Mouse (Mus musculus): ENCODE data around the gene Ccdc97. TPM values are rescaled to one million over a fixed set of nuclear protein-coding genes. Genes with fewer than 3 reads are reported as not detected.

The Ccdc97 gene
- polyA plus RNA-seq (2021; fragmentation: Nextera tagmentation) = 36.4 and 47.3 TPM in 2 replicates
- long read RNA-seq, experiment 1, transcript Ccdc97-201 (5 exons, 3,032 nt) = major isoform, 38 of 64 reads
- long read RNA-seq, experiment 1, partial matches to known transcripts = 2 of 64 reads
- long read RNA-seq, experiment 1, other reads (novel, unspliced or antisense) = 21 of 64 reads
- long read RNA-seq, experiment 2, transcript Ccdc97-201 (5 exons, 3,032 nt) = major isoform, 6 of 14 reads
- long read RNA-seq, experiment 2, partial matches to known transcripts = 0 of 14 reads
- long read RNA-seq, experiment 2, other reads (novel, unspliced or antisense) = 7 of 14 reads

DNA sequence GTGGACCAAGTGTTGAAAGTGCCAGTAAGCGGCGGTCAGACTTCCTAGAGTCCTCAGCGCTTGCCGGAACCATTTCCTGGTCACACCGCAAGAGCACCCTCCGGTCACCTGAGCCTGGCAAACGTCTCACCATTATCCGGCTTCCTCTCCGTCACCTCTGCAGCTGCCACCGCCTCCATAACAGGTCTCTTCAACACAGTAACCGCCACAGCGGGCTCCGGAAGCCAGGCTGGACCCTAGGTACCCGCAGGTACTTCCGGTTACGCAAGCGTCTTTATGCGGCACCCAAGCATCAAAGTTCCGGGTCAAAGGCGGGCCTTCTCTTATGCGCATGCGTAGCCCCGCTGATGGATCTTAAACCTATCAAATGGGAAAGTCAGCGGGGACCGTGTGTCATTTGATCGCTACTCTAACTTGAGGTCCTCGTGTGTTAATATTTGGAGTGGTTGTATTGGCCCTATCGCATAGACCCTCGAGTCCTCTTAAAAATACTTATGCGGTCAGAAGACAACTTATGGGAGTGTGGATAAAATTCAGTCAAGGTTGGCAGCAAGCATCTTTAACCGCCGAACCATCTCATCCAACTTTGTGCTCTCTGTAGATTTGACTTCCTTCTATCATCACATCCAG, at the start of gene Ccdc97:
Ccdc97 (minus strand) TSS at position 301 of the 630 bp plus-strand sequence.

DNA sequence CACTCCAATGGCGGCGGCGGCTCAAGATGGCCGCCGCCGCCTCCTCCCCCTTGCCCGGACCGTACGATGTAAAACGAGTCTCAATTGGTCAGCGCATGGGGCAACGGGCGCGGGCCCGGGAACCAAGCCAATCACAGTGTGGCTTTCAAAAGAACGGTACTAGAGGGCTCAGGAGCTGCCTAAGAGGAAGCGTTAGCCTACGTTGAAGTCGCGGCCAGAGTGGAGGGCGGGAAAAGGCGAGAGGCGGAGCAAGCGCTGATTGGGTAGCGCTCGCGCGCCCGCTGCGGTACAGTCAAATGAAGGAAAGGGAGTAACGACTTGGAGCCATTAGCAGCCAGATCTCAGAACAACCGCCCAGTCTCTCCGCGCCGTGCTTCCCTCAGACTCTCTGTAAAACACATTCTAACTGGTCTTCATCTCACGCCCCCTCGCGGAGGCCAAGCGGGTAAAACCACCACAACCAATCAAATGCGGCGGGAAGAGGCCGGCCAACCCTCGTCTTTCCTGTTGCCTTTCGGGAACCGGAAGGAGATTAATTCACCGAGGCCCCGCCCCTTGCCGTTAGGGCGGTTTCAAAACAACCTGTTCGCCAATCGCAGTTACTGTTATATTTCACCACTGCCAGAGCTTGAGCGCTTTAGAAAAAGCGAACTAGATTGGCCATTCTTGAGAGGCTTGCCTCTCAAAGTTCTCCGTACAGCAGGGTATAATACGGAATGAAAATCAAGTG, 36.0 kb upstream of the Ccdc97 start, which contains the start of gene Hnrnpul1:
Hnrnpul1 (minus strand) TSS at position 20 of the 730 bp plus-strand sequence.

DNA sequence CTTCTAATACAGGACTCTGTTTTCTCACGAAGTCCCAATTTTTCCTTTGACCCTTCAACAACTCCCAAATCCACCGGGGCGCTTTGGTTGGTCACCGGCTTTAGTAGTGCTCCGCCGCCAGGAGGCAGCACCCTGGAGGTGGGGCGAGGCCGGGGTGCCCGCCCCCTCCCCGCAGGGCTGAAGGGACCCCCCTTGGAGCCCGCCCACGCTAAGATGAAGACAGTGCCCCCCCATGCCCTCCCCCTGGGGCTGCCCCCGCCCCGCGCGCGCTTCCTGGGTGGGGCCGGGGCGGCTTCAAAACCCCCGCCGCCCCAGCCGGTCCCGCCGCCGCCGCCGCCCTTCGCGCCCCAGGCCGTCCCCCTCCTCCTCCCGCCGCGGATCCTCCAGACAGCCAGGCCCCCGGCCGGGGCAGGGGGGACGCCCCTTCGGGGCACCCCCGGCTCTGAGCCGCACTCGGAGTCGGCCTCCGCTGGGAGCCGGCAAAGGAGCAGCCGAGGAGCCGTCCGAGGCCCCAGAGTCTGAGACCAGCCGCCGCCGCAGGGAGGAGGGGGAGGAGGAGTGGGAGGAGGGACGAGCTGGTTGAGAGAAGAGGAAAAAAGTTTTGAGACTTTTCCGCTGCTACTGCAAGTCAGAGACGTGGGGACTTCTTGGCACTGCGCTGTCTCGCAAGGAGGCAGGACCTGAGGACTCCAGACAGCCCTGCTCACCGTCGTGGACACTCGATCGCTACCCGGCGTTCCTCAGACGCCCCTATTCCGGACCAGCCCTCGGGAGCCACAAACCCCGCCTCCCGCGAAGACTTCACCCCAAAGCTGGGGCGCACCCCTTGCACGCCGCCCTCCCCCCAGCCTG, 32.0 kb downstream of the Ccdc97 start, which contains the start of gene Tgfb1:
Tgfb1 (plus strand) TSS at position 323 of the 852 bp plus-strand sequence.

DNA sequence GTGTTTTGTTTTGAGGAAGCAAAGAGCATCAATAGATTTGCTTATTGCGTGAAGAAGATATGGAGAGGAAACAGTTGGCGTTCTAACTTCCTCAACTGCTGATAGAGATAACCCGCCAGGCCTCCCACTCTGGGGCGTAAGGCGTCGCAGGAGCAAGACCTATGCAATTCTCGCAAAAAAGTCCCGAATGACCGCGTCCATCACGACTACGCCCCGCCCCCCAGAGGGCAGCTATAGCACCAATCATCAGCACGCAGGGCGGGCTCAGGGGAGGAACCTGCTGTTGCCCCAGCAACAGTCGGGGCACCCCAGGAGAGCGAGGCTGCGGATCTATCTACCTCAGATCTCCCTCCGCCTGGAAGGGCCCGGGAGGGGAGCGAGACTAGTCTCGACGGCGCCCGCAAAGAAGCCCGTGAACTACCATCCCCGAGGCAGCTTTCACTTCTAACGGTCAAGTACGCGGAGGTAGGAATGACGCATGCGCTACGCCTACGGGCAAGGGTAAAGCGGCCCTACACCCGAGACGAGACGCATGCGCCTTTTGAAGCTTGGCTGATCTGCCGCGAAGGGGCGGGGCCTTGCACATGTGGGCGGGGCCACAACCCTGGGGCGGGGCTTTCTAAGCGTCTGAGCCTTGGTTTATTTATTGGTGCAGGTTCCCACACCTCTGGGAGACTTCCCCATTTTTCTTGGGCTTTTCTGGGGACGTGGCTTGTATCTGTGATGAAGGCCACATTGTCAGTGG, 38.2 kb downstream of the Ccdc97 start, which contains the start of gene B9d2:
B9d2 (plus strand) TSS at position 267 of the 745 bp plus-strand sequence.

DNA sequence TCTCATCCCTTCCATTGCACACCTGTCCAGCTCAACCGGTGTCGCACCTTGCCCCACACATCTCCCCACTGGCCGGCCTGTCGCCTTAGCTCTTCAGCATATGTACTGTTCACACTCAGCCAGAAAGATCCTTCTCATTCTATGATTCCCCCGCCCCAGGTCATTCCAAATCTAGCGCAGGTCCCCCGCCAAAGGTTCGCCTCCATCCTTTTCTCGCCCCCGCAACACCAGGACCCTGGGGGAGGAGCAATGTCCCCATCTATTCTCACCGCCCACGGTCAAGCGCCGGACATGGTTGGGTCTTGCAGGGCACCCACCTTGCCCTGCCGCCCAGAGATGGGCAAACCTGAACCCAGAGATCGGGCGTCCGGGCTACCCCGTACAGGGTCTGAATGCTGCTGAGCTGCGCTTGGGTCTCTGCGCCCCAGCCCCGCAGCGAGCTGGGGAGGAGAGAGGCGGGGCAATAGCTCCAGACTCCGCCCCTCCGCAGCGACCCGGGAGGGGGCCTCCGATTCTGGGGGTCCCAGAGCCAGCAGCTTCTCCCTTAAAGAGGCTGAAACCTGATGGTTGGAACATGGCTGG, 44.1 kb downstream of the Ccdc97 start, which contains the start of gene Tmem91:
Tmem91 (minus strand) TSS at position 448 of the 582 bp plus-strand sequence.

Other genes starting within 250 kb of the Ccdc97 start
- gene Ceacam1, start 241.5 kb downstream of the Ccdc97 start, polyA plus RNA-seq (2021; fragmentation: Nextera tagmentation) = 2.9 and 3.0 TPM in 2 replicates
- 0.23 and 0.42 TPM in 2 replicates for gene Ceacam2, start 179.2 kb downstream of the Ccdc97 start, polyA plus RNA-seq (2021; fragmentation: Nextera tagmentation)
- 0.16 and 0.23 TPM in 2 replicates for gene Erich4, start 103.2 kb downstream of the Ccdc97 start, polyA plus RNA-seq (2021; fragmentation: Nextera tagmentation)
- 43.8 and 58.7 TPM in 2 replicates for gene Dmac2, start 99.7 kb downstream of the Ccdc97 start, polyA plus RNA-seq (2021; fragmentation: Nextera tagmentation)
- 0.31 and 0.63 TPM in 2 replicates for gene B3gnt8, start 92.4 kb downstream of the Ccdc97 start, polyA plus RNA-seq (2021; fragmentation: Nextera tagmentation)
- 22.9 and 33.7 TPM in 2 replicates for gene Bckdha, start 60.1 kb downstream of the Ccdc97 start, polyA plus RNA-seq (2021; fragmentation: Nextera tagmentation)
- gene Exosc5, start 59.9 kb downstream of the Ccdc97 start, polyA plus RNA-seq (2021; fragmentation: Nextera tagmentation) = 32.8 and 35.4 TPM in 2 replicates
- gene Tmem91, start 43.9 kb downstream of the Ccdc97 start, polyA plus RNA-seq (2021; fragmentation: Nextera tagmentation) = 29.4 and 35.8 TPM in 2 replicates
- 39.3 and 53.3 TPM in 2 replicates for gene B9d2, start 38.3 kb downstream of the Ccdc97 start, polyA plus RNA-seq (2021; fragmentation: Nextera tagmentation)
- gene Tgfb1, start 32.1 kb downstream of the Ccdc97 start, polyA plus RNA-seq (2021; fragmentation: Nextera tagmentation) = 0.48 and 2.1 TPM in 2 replicates
- 8.3 and 23.6 TPM in 2 replicates for gene Hnrnpul1, start 35.7 kb upstream of the Ccdc97 start, polyA plus RNA-seq (2021; fragmentation: Nextera tagmentation)
- 12.8 and 13.4 TPM in 2 replicates for gene Axl, start 69.6 kb upstream of the Ccdc97 start, polyA plus RNA-seq (2021; fragmentation: Nextera tagmentation)
- gene Cyp2s1, start 97.8 kb upstream of the Ccdc97 start, polyA plus RNA-seq (2021; fragmentation: Nextera tagmentation) = 2.5 TPM in 2 replicates
- not detected in 2 replicates for gene Cyp2b10, start 178.5 kb upstream of the Ccdc97 start, polyA plus RNA-seq (2021; fragmentation: Nextera tagmentation)